Mouse (Mus musculus) cortical plate, adult 2 months (tissue): ENCODE measurements around the gene Gnb3. TPM values are rescaled to one million over a fixed set of nuclear protein-coding genes. Genes with fewer than 3 reads are reported as not detected.

Experiments
- H3K27ac ChIP-seq: fragments of 200-500 bp; 2 replicates; pipeline ENCODE4 v1.5.1; 2012; ENCODE audit warnings: low read length, control low read depth, inconsistent platforms; ENCODE audit not compliant: insufficient read depth
- H3K4me1 ChIP-seq: fragments of 200-500 bp; 2 replicates; pipeline ENCODE4 v1.6.1; 2011; ENCODE audit warnings: low read length; ENCODE audit not compliant: control insufficient read depth, insufficient read depth
- H3K4me3 ChIP-seq: fragments of 200-500 bp; 2 replicates; pipeline ENCODE4 v1.5.1; 2011; ENCODE audit warnings: mild to moderate bottlenecking, low read length, control low read depth; ENCODE audit not compliant: insufficient read depth
- CTCF ChIP-seq: fragments of 200-500 bp; IDR thresholded peaks from 2 replicates; pipeline ENCODE4 v1.5.1; 2011; ENCODE audit warnings: mild to moderate bottlenecking, control low read depth, low read length; ENCODE audit not compliant: insufficient read depth; ENCODE audit errors: extremely low read depth
- POLR2A ChIP-seq: fragments of 200-500 bp; IDR thresholded peaks from 2 replicates; pipeline ENCODE4 v1.6.1; 2011; ENCODE audit warnings: mild to moderate bottlenecking, low read length, control low read depth; ENCODE audit not compliant: insufficient read depth; ENCODE audit errors: extremely low read depth
- polyA plus RNA-seq: library from polyadenylated mRNA; depleted of rRNA; stranded (reverse); fragments of >200 nt; gene quantifications from 2 replicates; pipeline ENCODE4 v1.2.3, GENCODE M21; 2012; rRNA removed

Gnb3 gene
- 0.17 and 0.25 TPM in 2 replicates for polyA plus RNA-seq

- TF ChIP-seq POLR2A (no peak), CTCF (no peak)
- H3K4me3 ChIP-seq: no peak within 1 kb of the TSS
- no peaks in the 10 kb centered on the region for H3K4me1 ChIP-seq
- no peak within 1 kb of the TSS for H3K27ac ChIP-seq
These were observed at the start of gene Gnb3 for GRCm38 (mm10) chr6:124840241-124841167. Gene Gnb3, minus strand, starts transcription at chr6:124840275.

- Histone ChIP-seq H3K4me3 (no peak overlapping the region), H3K27ac (no peak overlapping the region), H3K4me1 (no peaks in the 10 kb centered on the region)
- TF ChIP-seq POLR2A (no peak), CTCF (no peak)
These were observed 48.6 kb upstream of the Gnb3 start for GRCm38 (mm10) chr6:124888555-124889125.

- H3K4me1 ChIP-seq: no peaks in the 10 kb centered on the region
- no peak for TF ChIP-seq CTCF
- no peak for TF ChIP-seq POLR2A
- no peak within 1 kb of the TSS for H3K4me3 ChIP-seq
- H3K27ac ChIP-seq: no peak within 1 kb of the TSS
These were observed 47.9 kb upstream of the Gnb3 start, which contains the start of gene Cd4 for GRCm38 (mm10) chr6:124887986-124888385. Gene Cd4, minus strand, starts transcription at chr6:124888221.

GRCm38 (mm10) chr6:124885956-124886381, 45.9 kb upstream of the Gnb3 start:
- no peak for TF ChIP-seq POLR2A
- TF ChIP-seq CTCF: no peak
- no peak overlapping the region for H3K27ac ChIP-seq
- H3K4me1 ChIP-seq: no peaks in the 10 kb centered on the region
- no peak overlapping the region for H3K4me3 ChIP-seq

- H3K4me3 ChIP-seq: no peak overlapping the region
- TF ChIP-seq CTCF: no peak
- no peak for TF ChIP-seq POLR2A
- H3K27ac ChIP-seq: no peak overlapping the region
- no peaks in the 10 kb centered on the region for H3K4me1 ChIP-seq
These were observed 44.8 kb upstream of the Gnb3 start for GRCm38 (mm10) chr6:124884714-124885500.

GRCm38 (mm10) chr6:124883351-124883750, 43.3 kb upstream of the Gnb3 start:
- TF ChIP-seq CTCF (no peak), POLR2A (no peak)
- Histone ChIP-seq H3K4me3 (no peak overlapping the region), H3K4me1 (no peaks in the 10 kb centered on the region), H3K27ac (no peak overlapping the region)

- Histone ChIP-seq H3K4me1 (no peaks in the 10 kb centered on the region), H3K27ac (no peak overlapping the region), H3K4me3 (no peak overlapping the region)
- TF ChIP-seq POLR2A (no peak), CTCF (no peak)
These were observed 41.7 kb upstream of the Gnb3 start for GRCm38 (mm10) chr6:124881821-124882220.

GRCm38 (mm10) chr6:124879390-124879789, 39.3 kb upstream of the Gnb3 start:
- TF ChIP-seq POLR2A (no peak), CTCF (no peak)
- H3K27ac ChIP-seq: no peak overlapping the region
- H3K4me3 ChIP-seq: no peak overlapping the region
- H3K4me1 ChIP-seq: no peaks in the 10 kb centered on the region

- TF ChIP-seq CTCF: no peak
- TF ChIP-seq POLR2A: no peak
- Histone ChIP-seq H3K27ac (no peak overlapping the region), H3K4me1 (0 out of 2 replicates have a peak, but pooled peaks cover 2% of the 10 kb centered on the region), H3K4me3 (no peak overlapping the region)
These were observed 34.3 kb upstream of the Gnb3 start for GRCm38 (mm10) chr6:124874348-124874747.
